Mouse (Mus musculus): ENCODE results near the gene Dlx6.

DNA sequence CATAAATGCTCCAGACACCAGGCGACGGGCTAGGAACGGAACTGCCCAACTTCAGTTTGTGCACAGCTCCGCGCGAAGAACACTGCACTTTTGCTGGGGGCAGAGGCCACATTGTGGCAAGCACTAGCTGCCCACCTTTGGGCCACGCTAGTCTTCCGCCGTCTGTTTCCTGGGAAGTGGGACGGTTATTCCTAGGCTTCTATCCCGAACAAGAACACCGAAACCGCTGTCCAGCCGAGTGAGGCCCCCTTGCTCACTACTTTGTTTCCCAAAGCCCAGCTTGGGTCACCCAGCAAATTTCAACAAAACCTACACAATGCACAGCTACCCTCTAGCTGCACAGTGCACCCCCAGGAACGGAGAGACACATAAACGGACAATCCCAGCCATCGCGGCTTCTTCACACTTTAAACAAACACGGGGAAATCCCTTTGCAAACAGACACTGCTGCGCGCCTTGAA, 3.2 kb upstream of the Dlx6 start:
- TF ChIP-seq POLR2A (IDR thresholded peaks at IDR 0.05; ENCODE audit: extremely low read depth, insufficient read depth, low read length) (no peak), CTCF (IDR thresholded peaks at IDR 0.05; ENCODE audit: low read depth, low read length) (no peak)

Measured in liver, adult 2 months (tissue).